Mouse (Mus musculus) large intestine, adult 2 months (tissue): ENCODE data around the gene Ythdf1. TPM values are rescaled to one million over a fixed set of nuclear protein-coding genes. Genes with fewer than 3 reads are reported as not detected.

Source experiments
- DNase-seq: peaks from one replicate; pipeline ENCODE4 v3.0.0-alpha.2; 2012; ENCODE audit warnings: low read depth, low spot score
- WGBS: fragments of 180-500 bp; shearing (Covaris S2); methylation state at CpG from one replicate; pipeline ENCODE4 v1.1.7; 2018; 5-methylcytosine and 5-hydroxymethylcytosine counted together
- polyA plus RNA-seq: library from polyadenylated mRNA; depleted of rRNA; stranded (reverse); fragments of >200 nt; gene quantifications from 2 replicates; pipeline ENCODE4 v1.2.3, GENCODE M21; 2012

The Ythdf1 gene
- polyA plus RNA-seq, 1 experiment = 26.5 TPM

DNA sequence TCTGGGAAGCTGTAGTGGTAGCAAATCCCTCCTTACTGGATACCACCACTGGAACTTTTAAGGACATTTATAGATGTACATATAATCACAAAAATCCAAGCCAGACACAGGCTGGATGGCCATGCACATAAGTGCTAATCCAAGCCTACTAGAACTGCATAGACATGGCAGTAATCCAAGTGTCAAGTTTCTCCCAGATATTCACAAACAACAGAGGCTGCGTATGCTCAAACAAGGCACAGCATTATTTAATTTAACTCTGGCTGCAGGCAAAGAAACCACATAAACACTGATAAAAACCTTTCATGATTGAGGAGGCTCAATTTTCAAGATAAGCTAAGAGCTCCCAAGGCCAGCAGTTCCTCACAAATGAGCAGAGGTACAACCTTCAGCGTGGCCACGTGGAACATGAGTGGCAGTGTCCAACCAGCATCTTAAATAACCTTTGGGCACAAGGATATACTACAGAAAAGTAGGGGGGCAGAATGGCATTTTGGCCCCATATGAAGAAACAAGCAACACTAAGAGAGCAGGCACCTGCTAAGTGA lies 4.8 kb downstream of the Ythdf1 start:
- 60% methylated on average over 3 of the region's 3 CpGs for WGBS

DNA sequence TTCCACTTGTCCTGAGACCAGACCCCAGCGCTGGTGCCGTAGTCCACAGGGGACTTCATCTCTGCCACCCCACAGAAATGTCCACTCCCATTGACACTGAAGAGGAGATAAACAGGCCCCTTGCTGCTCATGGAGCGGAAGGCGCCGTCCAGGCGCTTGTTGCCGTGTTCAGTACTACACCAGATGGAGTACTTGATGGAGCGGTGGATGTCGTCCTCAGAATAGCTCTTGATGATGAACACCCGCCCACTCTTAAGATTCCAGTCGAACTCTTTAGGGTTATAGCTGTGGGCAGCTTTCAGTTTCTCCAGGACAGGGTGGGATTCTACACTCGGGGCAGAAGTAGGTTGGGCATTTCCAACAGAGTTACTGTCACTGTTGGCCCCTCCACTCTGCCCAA lies 9.8 kb downstream of the Ythdf1 start:
- WGBS = 92% methylated on average over 12 of the region's 12 CpGs

More for the DNA sequence above, 4.8 kb downstream of the Ythdf1 start:
- no peak for DNase-seq

DNA sequence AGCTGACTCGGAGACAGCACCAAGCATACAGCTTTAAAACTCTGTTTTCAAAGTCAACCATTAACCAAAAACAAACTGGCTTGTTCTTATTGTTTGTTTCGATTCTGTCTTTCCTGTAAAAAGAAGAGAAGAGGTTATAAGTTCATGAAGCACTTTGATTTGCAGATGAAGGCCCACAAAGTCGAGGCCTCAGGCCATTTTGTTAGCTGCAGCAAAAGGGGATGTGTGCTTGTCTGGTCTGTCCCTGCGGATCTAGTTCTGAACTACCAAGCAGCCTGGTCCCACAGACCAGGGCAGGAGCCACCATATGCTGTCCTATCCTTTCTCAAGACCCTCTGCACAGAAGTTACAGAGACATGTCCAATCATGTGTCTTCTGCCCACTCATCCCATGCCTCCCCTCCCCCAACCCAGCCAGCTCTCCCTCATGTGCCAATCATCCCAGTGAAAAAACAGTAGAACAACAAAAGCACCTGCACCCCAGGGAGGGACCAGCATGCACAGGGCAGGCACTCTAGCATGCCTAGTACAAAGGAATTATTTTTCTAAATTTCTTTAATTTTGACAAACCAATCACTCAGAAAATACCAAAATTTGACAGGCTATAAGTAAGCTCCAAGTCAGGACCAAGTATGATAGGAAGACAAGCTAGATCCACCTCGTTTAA lies 15.1 kb downstream of the Ythdf1 start:
- WGBS = 34% methylated on average over 5 of the region's 5 CpGs
- no peak for DNase-seq

More for the DNA sequence above, 9.8 kb downstream of the Ythdf1 start:
- DNase-seq = no peak

DNA sequence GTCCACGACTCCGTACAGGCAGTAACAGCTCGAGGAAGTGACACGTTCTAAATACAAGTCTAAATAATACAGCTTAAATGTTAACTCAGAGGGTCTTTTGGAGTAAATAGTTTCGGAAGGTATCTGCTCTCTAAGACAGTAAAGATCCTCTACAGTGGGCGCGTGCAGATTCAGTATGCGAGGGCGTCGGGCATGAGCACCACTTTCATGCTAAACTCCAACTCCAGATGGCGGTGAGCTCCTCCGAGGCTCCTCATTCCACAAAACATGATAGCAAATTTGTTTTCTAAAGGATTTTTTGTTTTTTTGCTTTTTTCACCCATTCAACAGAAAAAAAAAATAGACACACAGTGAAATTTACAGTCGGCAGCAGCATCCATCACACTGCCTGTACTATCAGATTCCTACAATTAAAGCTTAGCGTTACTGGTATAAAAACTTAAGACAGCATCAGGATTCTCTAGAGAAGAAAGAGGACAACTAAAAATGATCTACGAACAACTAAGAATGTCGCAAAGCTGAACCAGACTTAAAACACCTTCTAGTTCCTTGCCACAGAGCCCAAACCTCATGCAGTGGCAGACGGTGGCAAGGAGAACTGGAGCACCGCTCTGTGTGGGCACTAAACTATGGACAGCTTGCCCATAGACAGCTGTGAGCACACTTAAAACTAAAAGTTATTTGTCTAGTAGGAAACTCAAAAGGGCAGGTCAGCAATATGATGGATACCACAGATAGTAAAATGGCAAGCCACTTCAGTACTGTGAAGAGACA lies 16.1 kb downstream of the Ythdf1 start:
- DNase-seq = no peak

DNA sequence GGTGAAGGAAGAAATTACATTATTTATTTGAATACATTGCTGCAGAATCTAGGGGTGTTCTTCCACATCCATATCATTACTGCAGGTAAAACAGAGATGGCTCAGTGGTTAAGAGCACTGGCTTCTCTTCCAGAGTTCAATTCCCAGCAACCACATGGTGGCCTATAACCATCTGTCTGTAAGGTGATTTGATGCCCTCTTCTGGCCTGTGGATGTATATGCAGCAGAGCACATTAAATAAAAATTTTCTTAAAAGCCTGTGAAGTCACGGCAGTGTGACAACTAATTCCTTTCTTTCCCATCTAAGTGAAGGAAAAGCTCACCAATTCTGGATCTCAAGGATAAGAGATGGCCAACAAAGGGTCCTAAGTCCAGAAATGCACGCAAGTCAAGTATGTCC lies 18.7 kb downstream of the Ythdf1 start:
- 42% methylated on average over 2 of the region's 2 CpGs for WGBS
- DNase-seq = no peak

More for the DNA sequence above, 16.1 kb downstream of the Ythdf1 start:
- 92% methylated on average over 18 of the region's 18 CpGs for WGBS

DNA sequence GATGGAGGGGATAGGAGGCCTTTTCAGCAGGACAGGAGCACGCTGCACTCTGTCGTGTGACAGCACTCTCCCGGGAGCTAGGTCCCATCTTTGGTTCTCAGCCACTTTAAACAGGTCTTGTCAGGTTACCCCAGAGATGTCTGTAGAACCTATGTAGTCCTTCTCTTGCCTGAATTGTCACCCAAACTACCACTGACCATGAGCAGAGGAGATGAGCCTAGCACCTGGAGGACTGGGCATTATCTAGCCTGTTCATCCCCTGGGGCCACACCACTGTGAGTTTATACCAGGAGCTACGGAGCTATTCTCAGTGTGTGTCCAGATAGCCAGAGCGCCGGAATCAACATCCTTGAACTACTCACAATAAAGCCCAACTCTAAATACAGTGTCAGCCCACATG lies 22.9 kb downstream of the Ythdf1 start:
- WGBS = 72% methylated on average over 6 of the region's 6 CpGs
- no peak for DNase-seq

DNA sequence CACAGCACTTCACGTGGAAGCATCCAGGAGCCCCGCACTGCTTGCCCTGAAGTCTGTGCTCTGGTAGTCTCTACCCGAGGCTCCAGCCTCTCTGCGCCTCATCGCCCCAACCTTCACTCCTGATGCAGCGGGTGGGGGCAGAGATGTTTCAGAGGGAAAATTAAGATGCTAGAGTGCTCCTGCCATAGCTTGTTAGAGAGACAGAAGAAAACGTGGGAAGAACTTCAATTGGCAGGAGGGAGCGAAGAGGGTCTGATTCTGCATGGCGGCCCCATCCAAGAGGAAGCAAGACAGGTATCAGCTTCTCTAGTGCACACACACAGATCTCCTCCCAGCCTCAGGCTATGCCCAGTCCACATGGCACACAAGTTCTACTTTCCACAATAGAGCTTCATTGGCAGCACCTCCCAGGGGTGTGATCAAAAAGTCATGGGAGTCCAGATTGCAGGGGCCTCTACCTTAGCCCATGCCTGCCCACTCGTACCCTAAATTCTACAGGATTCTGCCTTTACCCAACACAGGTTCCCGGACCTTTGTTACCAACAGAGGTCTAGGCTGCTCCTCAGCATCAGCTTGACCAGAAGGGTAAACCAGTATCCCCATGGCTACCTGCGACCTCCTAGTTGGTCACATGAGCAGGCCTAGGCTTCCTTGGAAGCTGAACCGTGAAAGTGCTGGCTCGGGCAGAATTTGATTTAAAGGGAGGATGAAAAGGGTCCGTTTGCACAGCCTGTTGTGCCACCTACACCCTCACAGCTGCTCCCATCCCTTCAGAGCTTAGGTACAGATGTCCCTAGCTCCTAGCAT lies 23.7 kb downstream of the Ythdf1 start:
- DNase-seq = no peak
- 71% methylated on average over 15 of the region's 15 CpGs for WGBS

DNA sequence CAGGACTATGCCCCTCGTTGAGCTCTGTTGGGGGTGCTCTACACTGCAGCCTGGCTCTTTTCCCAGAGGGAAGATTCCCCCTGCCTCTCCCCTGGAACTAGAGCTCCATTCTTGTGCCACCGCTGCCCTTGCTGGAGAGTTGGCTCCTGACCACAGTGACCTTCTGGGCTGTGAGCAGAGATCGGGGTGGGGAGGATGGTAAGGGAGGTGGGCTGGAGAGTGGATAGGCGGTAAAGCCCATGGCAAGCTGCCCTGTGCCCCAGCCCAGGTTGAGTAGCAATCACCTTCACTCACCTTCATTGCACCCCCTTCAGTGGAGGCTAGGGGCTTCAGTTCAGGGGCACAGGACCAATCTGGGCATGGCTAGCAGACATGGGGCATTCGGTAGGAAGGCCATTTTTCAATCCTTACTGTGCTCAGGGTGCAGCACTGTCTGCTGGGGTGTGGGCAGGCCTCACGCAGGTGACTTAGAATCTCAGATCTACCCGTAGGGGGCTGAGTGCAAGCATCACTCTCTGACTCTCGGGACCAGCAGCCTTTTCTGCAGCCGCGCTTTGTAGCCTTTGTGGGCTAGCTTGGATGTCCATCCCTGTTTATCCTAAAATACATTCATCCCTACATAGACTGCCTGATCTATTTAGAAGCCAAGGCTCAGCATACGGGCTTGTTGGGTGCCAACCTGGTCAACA lies 24.8 kb downstream of the Ythdf1 start:
- no peak for DNase-seq
- WGBS = 78% methylated on average over 11 of the region's 11 CpGs

DNA sequence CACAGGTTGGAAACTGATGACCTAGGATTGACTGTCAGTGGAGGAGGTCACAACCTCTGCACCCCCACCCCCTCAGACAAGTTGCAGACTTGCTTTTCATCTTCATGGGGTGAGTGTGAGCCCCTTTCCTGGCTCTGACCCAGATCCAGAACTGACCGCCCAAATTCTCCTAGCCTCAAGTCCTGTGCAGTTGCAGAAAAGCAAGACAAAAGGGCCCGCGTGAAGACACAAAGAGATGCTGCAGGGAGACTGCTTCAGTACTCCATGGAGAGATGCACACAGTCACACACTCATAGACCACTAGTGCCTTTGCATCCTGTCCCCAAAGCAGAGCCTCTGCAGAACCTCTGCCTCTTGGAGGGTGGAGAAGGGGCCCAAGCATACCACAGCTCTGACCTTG lies 25.4 kb downstream of the Ythdf1 start:
- no peak for DNase-seq
- 87% methylated on average over 3 of the region's 3 CpGs for WGBS

DNA sequence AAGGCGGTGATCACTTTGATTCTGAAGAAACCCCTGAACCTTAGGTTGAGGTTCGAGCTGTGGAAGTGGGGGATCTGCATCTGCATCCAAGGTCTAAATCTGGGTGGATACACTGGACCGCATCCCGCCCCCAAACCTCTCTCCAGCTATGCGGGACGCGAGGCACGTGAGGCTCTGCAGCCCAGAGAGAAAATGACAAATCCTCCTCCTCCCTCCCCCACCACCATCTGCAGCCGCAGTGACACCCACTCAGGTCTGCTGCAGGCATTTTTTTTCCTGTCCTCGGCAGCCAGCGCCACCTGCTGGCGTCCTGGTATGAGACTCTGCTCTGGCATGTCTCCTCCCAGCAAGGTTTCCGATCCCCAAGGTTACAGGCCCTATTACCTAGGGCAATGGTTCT lies 26.0 kb downstream of the Ythdf1 start:
- 4% methylated on average over 13 of the region's 13 CpGs for WGBS
- DNase-seq = no peak

DNA sequence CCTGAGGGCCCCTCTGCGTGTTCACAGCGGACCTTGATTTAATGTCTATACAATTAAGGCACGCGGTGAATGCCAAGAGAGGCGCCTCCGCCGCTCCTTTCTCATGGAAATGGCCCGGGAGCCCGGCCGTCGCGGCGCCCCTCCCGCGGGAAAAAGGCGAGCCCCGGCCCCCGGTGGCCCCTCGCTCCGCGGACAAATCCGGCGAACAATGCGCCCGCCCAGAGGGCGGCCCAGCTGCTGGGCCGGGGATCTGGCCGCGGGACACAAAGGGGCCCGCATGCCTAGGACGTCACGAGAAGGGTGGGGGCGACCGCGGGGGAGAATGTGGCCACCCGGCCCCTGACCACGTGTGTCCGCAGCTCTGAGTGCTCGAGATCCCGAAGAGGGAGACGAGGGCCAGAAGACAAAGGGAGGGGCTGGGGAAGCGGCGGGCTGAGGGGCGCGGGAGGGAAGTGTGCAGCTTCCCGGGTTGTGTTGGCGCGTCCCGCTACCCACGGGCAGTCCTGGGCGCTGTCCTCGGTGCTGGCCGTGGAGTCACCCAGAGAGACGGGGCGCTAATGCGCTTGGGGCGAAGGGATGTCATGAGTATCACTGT lies 26.6 kb downstream of the Ythdf1 start:
- no peak for DNase-seq
- 2% methylated on average over 57 of the region's 57 CpGs for WGBS

DNA sequence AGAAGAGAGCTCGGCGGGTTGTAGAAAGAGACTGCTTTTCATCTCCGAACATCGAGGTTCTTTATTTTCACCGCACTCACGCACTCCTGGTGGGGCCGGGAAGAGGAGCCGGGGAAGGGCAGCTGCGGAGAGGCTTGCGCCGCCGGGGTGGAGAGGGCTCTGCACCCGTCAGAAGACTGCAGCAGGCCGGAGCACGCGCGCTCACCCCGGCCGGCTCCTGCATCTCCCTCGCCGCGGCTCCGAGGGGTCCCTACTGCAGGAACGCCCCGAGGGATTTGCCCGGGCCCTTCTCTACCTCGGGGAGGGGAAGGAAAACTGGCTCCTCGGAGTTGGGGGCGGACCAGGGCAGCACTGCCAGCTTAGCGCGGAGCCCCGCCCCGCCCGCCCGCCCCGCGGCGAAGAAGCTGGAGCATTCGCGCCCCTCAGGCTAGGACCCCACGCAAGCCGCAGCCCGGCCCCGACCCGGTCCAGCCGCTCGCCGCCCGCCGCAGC lies 27.2 kb downstream of the Ythdf1 start:
- WGBS = 2% methylated on average over 50 of the region's 50 CpGs
- no peak for DNase-seq

DNA sequence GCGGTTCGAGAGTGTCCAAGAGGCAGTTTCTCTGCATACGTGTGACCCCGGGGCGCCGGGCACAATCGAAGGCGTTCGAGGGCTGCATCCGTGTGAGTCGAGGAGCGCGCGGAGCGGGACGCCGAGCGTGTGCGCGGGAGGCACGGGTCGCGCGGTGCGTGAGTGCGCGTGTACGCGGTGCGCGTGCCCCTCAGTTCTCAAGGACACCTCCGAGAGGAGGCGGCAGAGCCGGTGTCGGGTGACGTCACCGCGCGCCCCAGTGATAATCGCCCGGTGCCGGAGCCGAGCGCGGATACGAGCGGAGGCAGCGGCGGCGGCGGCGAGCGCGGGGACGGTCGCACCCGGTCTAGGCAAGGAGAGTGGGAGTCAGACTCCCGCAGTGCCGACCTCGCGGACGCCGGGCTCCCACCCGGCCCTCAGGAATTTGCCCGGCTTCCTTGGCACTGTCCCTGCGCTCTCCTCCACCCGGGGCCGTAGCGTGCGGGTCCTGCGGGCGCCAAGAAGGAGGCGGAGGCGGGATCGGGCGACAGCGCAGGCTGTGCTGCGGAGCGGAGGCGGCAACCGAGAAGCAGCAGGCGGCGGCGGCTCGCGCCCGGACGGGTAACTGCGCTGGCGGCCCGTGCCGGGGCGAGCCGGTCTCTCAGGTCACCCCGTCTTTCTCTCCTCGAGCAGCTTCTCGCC lies 27.8 kb downstream of the Ythdf1 start:
- no peak for DNase-seq
- WGBS = under 1% methylated on average over 89 of the region's 97 CpGs

DNA sequence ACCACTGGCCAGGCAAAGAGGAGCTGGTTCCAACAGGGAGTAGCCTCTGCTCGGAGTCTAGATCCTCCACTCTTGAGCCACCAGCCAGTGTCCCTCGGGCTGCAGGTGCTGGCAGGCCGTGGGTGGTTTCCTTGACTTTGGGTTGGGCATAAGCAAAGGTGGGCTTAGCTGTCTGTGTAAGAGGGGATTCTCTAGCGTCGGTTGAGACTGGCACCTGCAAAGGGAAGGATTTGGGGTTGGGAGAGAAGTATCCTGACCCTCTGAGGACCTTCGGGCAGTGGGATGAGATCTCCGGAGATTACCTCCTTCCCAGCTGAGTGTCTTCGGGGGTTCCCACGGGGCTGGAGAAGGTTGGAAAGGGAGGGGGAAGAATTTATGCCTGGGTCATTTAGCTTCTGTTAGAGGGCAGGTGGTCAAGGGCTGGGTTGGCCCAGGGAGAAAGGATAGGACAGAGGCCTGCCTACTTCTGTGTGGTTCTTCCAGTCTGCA lies 28.9 kb downstream of the Ythdf1 start:
- 11% methylated on average over 9 of the region's 9 CpGs for WGBS
- no peak for DNase-seq

DNA sequence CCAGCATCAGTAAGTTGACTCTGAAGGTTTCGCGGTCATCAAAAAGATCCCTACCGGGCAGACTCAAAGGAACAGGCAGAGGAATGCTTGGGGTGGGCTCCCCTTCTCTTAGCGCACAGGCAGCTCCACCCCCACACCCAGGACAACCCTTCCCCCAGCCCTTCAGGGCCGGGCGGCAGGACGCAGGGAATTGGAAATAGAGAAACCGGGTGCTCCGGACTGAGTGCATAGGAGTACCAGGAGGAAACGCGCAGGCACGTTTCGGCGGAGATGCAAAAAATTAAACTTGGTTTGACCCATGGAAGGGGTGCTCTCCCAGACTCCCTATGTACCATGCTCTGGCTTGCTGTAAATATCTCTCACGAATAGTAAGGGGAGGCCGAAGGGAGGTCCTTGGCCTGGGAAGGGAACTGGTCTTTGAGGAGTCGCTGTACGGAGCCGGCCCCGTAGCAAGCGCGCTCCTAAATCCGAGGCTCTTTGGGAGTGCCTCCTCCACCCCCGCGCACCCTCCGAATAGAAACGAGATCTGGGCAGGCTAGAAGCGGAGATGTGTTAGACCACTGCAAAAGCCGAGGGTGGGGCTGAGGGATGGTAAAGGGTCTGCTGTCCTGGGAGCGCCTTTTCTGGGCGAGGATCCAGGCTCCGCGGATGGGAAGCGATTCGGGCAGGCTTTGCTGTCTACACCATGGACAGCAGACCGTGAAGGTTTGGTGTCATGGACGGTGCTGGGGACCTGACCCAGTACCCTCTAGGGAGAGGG lies 29.5 kb downstream of the Ythdf1 start:
- 2% methylated on average over 37 of the region's 37 CpGs for WGBS
- DNase-seq = no peak

DNA sequence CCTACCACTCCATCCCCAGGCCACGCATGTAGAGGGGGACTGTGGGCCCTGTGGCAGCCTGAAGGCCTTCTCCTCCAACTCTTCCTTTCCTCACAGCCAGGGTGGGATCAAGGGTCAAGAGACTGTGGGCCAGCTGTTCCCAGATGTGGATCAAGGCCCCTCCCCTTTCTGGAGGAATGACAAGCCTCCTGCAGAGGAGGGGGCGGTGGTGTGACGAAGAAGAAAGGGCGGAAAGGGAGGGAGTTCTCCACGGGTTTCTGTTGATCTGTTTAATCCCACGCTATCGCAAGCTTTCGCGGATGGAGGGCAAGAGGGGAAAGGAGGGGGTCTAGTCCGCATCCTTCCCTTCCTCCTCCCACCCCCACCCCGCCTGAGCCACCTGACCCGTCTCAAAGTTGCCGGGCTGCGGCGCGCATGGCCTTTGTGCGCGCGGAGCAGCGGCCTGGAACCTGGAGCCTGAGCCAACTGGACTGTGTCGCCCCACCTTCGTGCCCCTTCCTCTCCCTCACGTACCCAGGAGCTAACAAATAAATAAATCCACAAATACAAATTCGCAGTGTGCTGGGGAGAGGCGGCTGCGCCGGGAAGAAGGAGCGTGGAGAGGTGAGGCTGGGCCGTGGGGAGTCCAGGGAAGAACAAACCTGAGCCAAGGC lies 30.2 kb downstream of the Ythdf1 start:
- 4% methylated on average over 29 of the region's 29 CpGs for WGBS
- DNase-seq = no peak

DNA sequence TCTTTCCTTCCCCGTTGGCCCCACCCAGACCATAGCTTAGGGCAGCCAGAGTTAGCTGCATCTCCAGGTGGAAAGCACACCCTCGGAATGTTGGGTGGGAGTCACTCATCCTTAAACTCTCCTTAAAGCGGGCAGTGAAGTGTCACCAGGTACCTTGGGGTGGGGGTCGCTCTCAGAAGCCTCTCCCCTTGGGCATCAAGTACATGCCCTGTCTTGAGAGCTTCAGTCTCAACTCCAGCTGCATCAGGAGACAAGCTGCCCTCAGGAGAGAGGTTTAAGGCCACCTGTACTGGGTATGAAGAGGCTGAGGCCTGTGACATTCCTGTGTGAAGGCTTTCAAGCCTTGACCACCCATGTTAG lies 30.8 kb downstream of the Ythdf1 start:
- no peak for DNase-seq
- 22% methylated on average over 4 of the region's 4 CpGs for WGBS
